In genomic region chr6:114882212-114882611, GRCm38 (mm10) we compare ENCODE assay signal across 9 mouse cellular contexts.
A peak's percentile ranks its signal among the peaks of the same experiment; 100 is the strongest.
DNase-seq lines count a peak whose midpoint lies in the region; ATAC-seq and TF ChIP-seq lines count a peak whose summit lies in the region.
"Had no signal": no experiment of that assay in that cellular context is flagged by ENCODE, and none has a peak within 500 bp of the region (broad histone marks: within the 10 kb centered on the region; RNA-seq: fewer than 3 reads in every experiment).

No protein-coding gene starts in this region.

- H3K4me2 ChIP-seq in embryonic facial prominence, embryonic 14.5 days (ENCODE audit: low read depth, low read length) = peak overlapping the region; percentile 32; the same call in 1 of the 2 replicates
- peak overlapping the region; percentile 32; the same call in 1 of the 2 replicates for H3K4me2 ChIP-seq in hindbrain, embryonic 13.5 days
- no peak overlapping the region for H3K4me2 ChIP-seq in midbrain, embryonic 14.5 days (ENCODE audit: low read length)

- H3K4me3 ChIP-seq in kidney, adult 2 months (ENCODE audit: insufficient read depth, low read depth, low read length) = no peak overlapping the region
- H3K4me3 ChIP-seq in embryonic facial prominence, embryonic 14.5 days (ENCODE audit: low read depth, low read length) = no peak overlapping the region
- no peak overlapping the region for H3K4me3 ChIP-seq in hindbrain, embryonic 13.5 days
- H3K4me3 ChIP-seq in midbrain, embryonic 14.5 days (replicated peaks; ENCODE audit: low read depth, low read length) = no peak overlapping the region

- peak overlapping the region; percentile 87 for H3K27ac ChIP-seq in kidney, adult 2 months (ENCODE audit: insufficient read depth, low read depth, low read length)
- peak overlapping the region; percentile 98 for H3K27ac ChIP-seq in embryonic facial prominence, embryonic 14.5 days (replicated peaks; ENCODE audit: low read depth, low read length)
- peak overlapping the region; percentile 97 for H3K27ac ChIP-seq in hindbrain, embryonic 13.5 days
- H3K27ac ChIP-seq in midbrain, embryonic 14.5 days (replicated peaks; ENCODE audit: low read depth, low read length) = peak overlapping the region; percentile 96

- no peaks in the 10 kb centered on the region for H3K9me3 ChIP-seq in embryonic facial prominence, embryonic 14.5 days (ENCODE audit: control insufficient read depth, low read length)
- H3K9me3 ChIP-seq in hindbrain, embryonic 13.5 days = no peaks in the 10 kb centered on the region
- no peaks in the 10 kb centered on the region for H3K9me3 ChIP-seq in midbrain, embryonic 14.5 days (ENCODE audit: control insufficient read depth, low read length)

- ATAC-seq in embryonic facial prominence, embryonic 14.5 days (ENCODE audit: low read depth) = no peak
- no peak for ATAC-seq in hindbrain, embryonic 13.5 days (ENCODE audit: low FRiP score)
- no peak for ATAC-seq in midbrain, embryonic 14.5 days (ENCODE audit: low FRiP score, low TSS enrichment)

- no peaks in the 10 kb centered on the region for H3K36me3 ChIP-seq in kidney, adult 2 months (ENCODE audit: control insufficient read depth, insufficient read depth, low read length)
- peaks cover 31% of the 10 kb centered on the region for H3K36me3 ChIP-seq in embryonic facial prominence, embryonic 14.5 days (ENCODE audit: control insufficient read depth, insufficient read depth, low read length)
- 0 out of 2 replicates have a peak, but pooled peaks cover 5% of the 10 kb centered on the region for H3K36me3 ChIP-seq in hindbrain, embryonic 13.5 days
- H3K36me3 ChIP-seq in midbrain, embryonic 14.5 days (ENCODE audit: control insufficient read depth, insufficient read depth, low read length) = 0 out of 2 replicates have a peak, but pooled peaks cover 4% of the 10 kb centered on the region

- no peak for TF ChIP-seq POLR2A in kidney, adult 2 months (IDR thresholded peaks at IDR 0.05; ENCODE audit: low read depth, low read length)

- no peaks in the 10 kb centered on the region for H3K27me3 ChIP-seq in kidney, adult 2 months (replicated peaks; ENCODE audit: control insufficient read depth, insufficient read depth, low read length)
- H3K27me3 ChIP-seq in embryonic facial prominence, embryonic 14.5 days (replicated peaks; ENCODE audit: control insufficient read depth, insufficient read depth, low read length) = no peaks in the 10 kb centered on the region
- H3K27me3 ChIP-seq in hindbrain, embryonic 13.5 days = no peaks in the 10 kb centered on the region
- H3K27me3 ChIP-seq in midbrain, embryonic 14.5 days (ENCODE audit: control insufficient read depth, insufficient read depth, low read length) = no peaks in the 10 kb centered on the region

- DNase-seq in kidney, adult 2 months = no peak
- no peak for DNase-seq in kidney, postnatal 25 days
- DNase-seq in embryonic facial prominence, embryonic 14.5 days (ENCODE audit: low spot score) = no peak
- no peak for DNase-seq in midbrain, embryonic 14.5 days
- DNase-seq in spleen, postnatal 14 days (ENCODE audit: low spot score in 2 of 2) = no peak
- DNase-seq in left cerebral cortex, adult 8-10 months (ENCODE audit: low spot score in 2 of 2) = no peak
- DNase-seq in layer of hippocampus, postnatal 36 days = no peak
- DNase-seq: right cerebral cortex, postnatal 25 days had no signal

- 47% methylated on average over 5 of the region's 5 CpGs for WGBS in kidney, adult 2 months
- 40% methylated on average over 5 of the region's 5 CpGs for WGBS in embryonic facial prominence, embryonic 14.5 days
- 39% methylated on average over 5 of the region's 5 CpGs for WGBS in hindbrain, embryonic 13.5 days
- 31% methylated on average over 5 of the region's 5 CpGs for WGBS in midbrain, embryonic 14.5 days

- H3K9ac ChIP-seq in embryonic facial prominence, embryonic 14.5 days (ENCODE audit: low read depth, low read length) = peak overlapping the region; percentile 53; the same call in 1 of the 2 replicates
- H3K9ac ChIP-seq in hindbrain, embryonic 13.5 days = peak overlapping the region; percentile 58; the same call in 1 of the 2 replicates
- peak overlapping the region; percentile 34; the same call in 1 of the 2 replicates for H3K9ac ChIP-seq in midbrain, embryonic 14.5 days (replicated peaks; ENCODE audit: low read length)

- no peak for TF ChIP-seq CTCF in kidney, adult 2 months (conservative IDR thresholded peaks at IDR 0.05; ENCODE audit: insufficient read depth, insufficient read length, low read depth, low read length)

- H3K4me1 ChIP-seq in kidney, adult 2 months (ENCODE audit: control insufficient read depth, insufficient read depth, low read length) = peaks cover 68% of the 10 kb centered on the region
- peaks cover 61% of the 10 kb centered on the region for H3K4me1 ChIP-seq in embryonic facial prominence, embryonic 14.5 days (ENCODE audit: control insufficient read depth, insufficient read depth, low read length)
- peaks cover 95% of the 10 kb centered on the region for H3K4me1 ChIP-seq in hindbrain, embryonic 13.5 days (replicated peaks)
- H3K4me1 ChIP-seq in midbrain, embryonic 14.5 days (ENCODE audit: control insufficient read depth, insufficient read depth, low read length) = peaks cover 50% of the 10 kb centered on the region
